Mouse (Mus musculus) brain, embryonic 18.5 days (tissue): ENCODE results near the gene Vmn2r20.
"Not testable (repeated sequence)": the region's sequence is repeated elsewhere in the genome, so short reads cannot be mapped to it uniquely, and the experiment has no call there.

Source experiments
- DNase-seq: peaks from one replicate; pipeline ENCODE4 v3.0.0-alpha.2; 2012; ENCODE audit warnings: low read depth, low spot score

The Vmn2r20 gene

GRCm38 (mm10) chr6:123418016-123418415, at the start of gene Vmn2r20:
TSS of gene Vmn2r20 (minus strand) at chr6:123418116.
- not testable (repeated sequence) for DNase-seq

- not testable (repeated sequence) for DNase-seq
Observed at GRCm38 (mm10) chr6:123424413-123424812, 6.5 kb upstream of the Vmn2r20 start.

- not testable (repeated sequence) for DNase-seq
Observed at GRCm38 (mm10) chr6:123406918-123407665, 10.8 kb downstream of the Vmn2r20 start.

GRCm38 (mm10) chr6:123388824-123389223, 29.1 kb downstream of the Vmn2r20 start:
- not testable (repeated sequence) for DNase-seq

GRCm38 (mm10) chr6:123346141-123346540, 71.8 kb downstream of the Vmn2r20 start:
- no peak for DNase-seq

GRCm38 (mm10) chr6:123340093-123340492, 77.8 kb downstream of the Vmn2r20 start:
- no peak for DNase-seq

- no peak for DNase-seq
Observed at GRCm38 (mm10) chr6:123332503-123332902, 85.4 kb downstream of the Vmn2r20 start.
